Mouse (Mus musculus): ENCODE measurements around the gene Map7d1. TPM values are rescaled to one million over a fixed set of nuclear protein-coding genes. Genes with fewer than 3 reads are reported as not detected.

Map7d1 gene
- polyA plus RNA-seq, 1 experiment = 47.3 TPM

GRCm38 (mm10) chr4:126273753-126274152 lies 17.6 kb upstream of the Map7d1 start:
- 88% methylated on average over 13 of the region's 13 CpGs for WGBS
- TF ChIP-seq POLR2A (IDR thresholded peaks at IDR 0.05; ENCODE audit: low read depth, low read length) (no peak), CTCF (IDR thresholded peaks at IDR 0.05; ENCODE audit: extremely low read depth, insufficient read length, insufficient replicate concordance, low read depth, low read length) (no peak)
- no peaks in the 10 kb centered on the region for H3K4me1 ChIP-seq (ENCODE audit: control insufficient read depth, insufficient read depth, insufficient read length, low read length)
- no peak overlapping the region for H3K4me3 ChIP-seq (ENCODE audit: low read depth, low read length)
- H3K36me3 ChIP-seq (ENCODE audit: control insufficient read depth, insufficient read depth, low read length) = peaks cover 26% of the 10 kb centered on the region
- no peaks in the 10 kb centered on the region for H3K27me3 ChIP-seq (ENCODE audit: control insufficient read depth, insufficient read depth, low read length)
- H3K27ac ChIP-seq (ENCODE audit: insufficient read depth, low read depth, low read length) = no peak overlapping the region

- Histone ChIP-seq H3K36me3 (ENCODE audit: control insufficient read depth, insufficient read depth, low read length) (peaks cover 15% of the 10 kb centered on the region), H3K4me1 (ENCODE audit: control insufficient read depth, insufficient read depth, insufficient read length, low read length) (no peaks in the 10 kb centered on the region), H3K4me3 (ENCODE audit: low read depth, low read length) (no peak overlapping the region), H3K27me3 (ENCODE audit: control insufficient read depth, insufficient read depth, low read length) (no peaks in the 10 kb centered on the region), H3K27ac (ENCODE audit: insufficient read depth, low read depth, low read length) (no peak overlapping the region)
- 75% methylated on average over 3 of the region's 3 CpGs for WGBS
- TF ChIP-seq CTCF (IDR thresholded peaks at IDR 0.05; ENCODE audit: extremely low read depth, insufficient read length, insufficient replicate concordance, low read depth, low read length) (no peak), POLR2A (IDR thresholded peaks at IDR 0.05; ENCODE audit: low read depth, low read length) (no peak)
Observed at GRCm38 (mm10) chr4:126269292-126269691, 13.1 kb upstream of the Map7d1 start.

DNA sequence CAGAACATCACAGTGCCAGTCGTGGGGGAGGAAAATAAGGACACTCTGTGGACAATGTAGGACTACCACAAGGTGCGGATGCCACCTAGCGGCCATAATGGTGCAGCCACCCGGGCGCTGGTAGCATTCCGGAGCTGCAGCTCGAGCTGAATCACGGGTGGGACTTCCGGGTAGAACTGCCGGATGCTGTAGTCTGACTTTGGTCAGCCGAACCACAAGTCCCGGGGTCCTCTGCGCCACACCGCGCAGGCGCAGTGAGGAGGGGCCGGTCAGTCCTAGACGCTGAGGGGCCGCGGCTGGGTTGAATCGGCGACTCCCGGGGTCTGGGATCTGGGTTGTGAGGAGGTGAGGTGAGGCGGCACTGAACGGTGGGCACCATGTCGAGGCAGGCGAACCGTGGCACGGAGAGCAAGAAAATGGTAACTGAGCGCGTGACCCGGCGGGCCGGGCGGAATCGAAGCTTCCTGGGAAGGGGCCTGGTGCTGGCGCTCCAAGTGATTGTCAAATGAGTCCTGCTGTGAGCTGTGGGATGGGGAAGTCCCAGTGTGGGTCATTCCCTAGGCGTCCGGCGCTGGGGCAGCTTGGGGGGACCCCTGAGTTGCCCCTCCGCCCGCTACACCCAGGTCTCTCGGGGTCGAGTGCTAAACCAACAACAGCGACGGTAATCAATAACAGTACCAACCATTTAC lies 6.1 kb upstream of the Map7d1 start, which contains the start of gene Trappc3:
Gene Trappc3 (plus strand): TSS at position 207 of the 689 bp plus-strand sequence.
- peak within 1 kb of the TSS; percentile 81 for H3K27ac ChIP-seq (ENCODE audit: insufficient read depth, low read depth, low read length)
- H3K4me3 ChIP-seq (ENCODE audit: low read depth, low read length) = peak within 1 kb of the TSS; percentile 86
- no peaks in the 10 kb centered on the region for H3K36me3 ChIP-seq (ENCODE audit: control insufficient read depth, insufficient read depth, low read length)
- H3K27me3 ChIP-seq (ENCODE audit: control insufficient read depth, insufficient read depth, low read length) = no peaks in the 10 kb centered on the region
- peaks cover 15% of the 10 kb centered on the region for H3K4me1 ChIP-seq (ENCODE audit: control insufficient read depth, insufficient read depth, insufficient read length, low read length)
- TF ChIP-seq POLR2A (IDR thresholded peaks at IDR 0.05; ENCODE audit: low read depth, low read length) = no peak
- TF ChIP-seq CTCF (IDR thresholded peaks at IDR 0.05; ENCODE audit: extremely low read depth, insufficient read length, insufficient replicate concordance, low read depth, low read length) = peak; percentile 96
- 1% methylated on average over 46 of the region's 46 CpGs for WGBS

DNA sequence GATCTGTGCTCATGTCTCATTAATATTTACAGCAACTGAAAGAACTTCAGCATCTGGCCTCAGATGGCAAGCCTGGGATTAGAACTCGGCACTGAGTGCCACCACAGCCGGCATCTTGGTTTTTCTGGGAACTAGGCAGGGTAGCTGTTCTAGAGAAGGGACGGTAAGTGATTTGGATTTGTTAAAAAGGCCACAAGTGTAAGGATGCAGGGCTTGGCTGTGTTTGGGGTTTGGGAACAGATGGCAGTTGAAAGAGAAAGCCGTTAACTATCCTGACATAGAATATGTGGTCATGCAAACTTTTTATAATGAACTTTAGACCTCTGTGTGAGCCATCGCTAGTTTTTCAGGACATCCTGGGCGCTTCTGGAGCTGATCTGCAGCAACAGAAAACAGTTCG lies 5.5 kb upstream of the Map7d1 start:
- Histone ChIP-seq H3K4me3 (ENCODE audit: low read depth, low read length) (no peak overlapping the region), H3K36me3 (ENCODE audit: control insufficient read depth, insufficient read depth, low read length) (no peaks in the 10 kb centered on the region), H3K27ac (ENCODE audit: insufficient read depth, low read depth, low read length) (peak overlapping the region; percentile 81), H3K4me1 (ENCODE audit: control insufficient read depth, insufficient read depth, insufficient read length, low read length) (peaks cover 15% of the 10 kb centered on the region), H3K27me3 (ENCODE audit: control insufficient read depth, insufficient read depth, low read length) (no peaks in the 10 kb centered on the region)
- TF ChIP-seq POLR2A (IDR thresholded peaks at IDR 0.05; ENCODE audit: low read depth, low read length) (no peak), CTCF (IDR thresholded peaks at IDR 0.05; ENCODE audit: extremely low read depth, insufficient read length, insufficient replicate concordance, low read depth, low read length) (no peak)
- 31% methylated on average over 7 of the region's 7 CpGs for whole genome bisulfite sequencing

DNA sequence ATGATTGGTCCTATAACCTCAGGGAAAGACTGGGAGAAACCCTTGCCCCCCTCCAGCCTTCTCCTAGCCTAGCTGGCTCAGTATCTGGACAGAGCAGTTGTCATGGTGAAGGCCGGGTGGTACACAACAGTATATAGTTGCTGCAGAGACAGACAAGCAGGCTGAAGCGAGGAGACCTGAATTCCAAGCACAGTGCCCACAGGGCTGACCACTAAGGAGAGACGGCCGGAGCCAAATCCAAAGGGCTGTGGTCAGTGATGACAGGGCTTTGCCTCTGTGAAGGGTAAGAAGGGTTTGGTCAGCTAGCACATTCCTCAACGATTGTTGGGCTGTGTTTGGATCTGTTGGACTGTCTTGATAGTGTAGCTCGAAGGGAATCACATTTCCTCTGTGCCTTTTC lies 5.1 kb upstream of the Map7d1 start:
- H3K4me1 ChIP-seq (ENCODE audit: control insufficient read depth, insufficient read depth, insufficient read length, low read length) = peaks cover 15% of the 10 kb centered on the region
- H3K4me3 ChIP-seq (ENCODE audit: low read depth, low read length) = no peak overlapping the region
- no peaks in the 10 kb centered on the region for H3K27me3 ChIP-seq (ENCODE audit: control insufficient read depth, insufficient read depth, low read length)
- H3K27ac ChIP-seq (ENCODE audit: insufficient read depth, low read depth, low read length) = peak overlapping the region; percentile 81
- H3K36me3 ChIP-seq (ENCODE audit: control insufficient read depth, insufficient read depth, low read length) = no peaks in the 10 kb centered on the region
- 55% methylated on average over 6 of the region's 6 CpGs for WGBS
- TF ChIP-seq CTCF (IDR thresholded peaks at IDR 0.05; ENCODE audit: extremely low read depth, insufficient read length, insufficient replicate concordance, low read depth, low read length) (no peak), POLR2A (IDR thresholded peaks at IDR 0.05; ENCODE audit: low read depth, low read length) (no peak)

DNA sequence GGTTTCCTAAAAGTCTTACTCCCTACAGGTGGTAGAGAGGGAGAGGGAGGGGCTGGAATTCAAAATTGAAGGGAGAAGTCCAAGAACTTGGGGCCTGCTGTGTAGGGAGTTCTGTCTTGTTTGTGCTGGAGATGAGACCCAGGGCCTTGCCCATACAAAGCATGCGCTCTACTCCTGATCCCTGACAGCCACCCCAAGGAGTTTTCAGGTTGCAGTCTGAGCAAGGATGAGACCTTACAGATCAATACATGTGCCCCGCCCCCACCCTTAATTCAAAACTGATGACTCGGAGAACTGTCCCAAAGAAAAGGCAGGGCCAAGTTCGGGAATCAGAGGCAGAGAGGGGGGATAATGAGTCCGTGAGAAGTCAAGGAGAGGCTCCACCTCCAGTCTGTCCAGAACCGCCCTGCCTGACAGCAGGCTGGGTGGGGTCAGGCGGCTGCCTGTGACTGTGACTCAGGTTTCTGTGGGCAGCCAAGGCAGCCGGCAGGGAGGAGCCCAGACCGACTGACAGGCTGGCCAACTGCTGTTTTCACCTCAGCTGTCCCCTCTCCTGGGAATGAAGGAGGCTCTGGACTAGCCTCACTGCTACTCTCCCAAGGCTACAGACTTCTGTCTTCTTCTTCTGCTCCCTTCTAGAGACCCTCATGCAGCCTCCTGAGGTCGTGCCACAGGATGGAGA lies 4.5 kb upstream of the Map7d1 start:
- H3K4me3 ChIP-seq (ENCODE audit: low read depth, low read length) = peak overlapping the region; percentile 19; the same call in 1 of the 2 replicates
- no peaks in the 10 kb centered on the region for H3K36me3 ChIP-seq (ENCODE audit: control insufficient read depth, insufficient read depth, low read length)
- peaks cover 16% of the 10 kb centered on the region for H3K4me1 ChIP-seq (ENCODE audit: control insufficient read depth, insufficient read depth, insufficient read length, low read length)
- TF ChIP-seq POLR2A (IDR thresholded peaks at IDR 0.05; ENCODE audit: low read depth, low read length) (peak; percentile 28; the same call in 1 of the 2 replicates), CTCF (IDR thresholded peaks at IDR 0.05; ENCODE audit: extremely low read depth, insufficient read length, insufficient replicate concordance, low read depth, low read length) (no peak)
- 12% methylated on average over 10 of the region's 10 CpGs for WGBS
- no peaks in the 10 kb centered on the region for H3K27me3 ChIP-seq (ENCODE audit: control insufficient read depth, insufficient read depth, low read length)
- peak overlapping the region; percentile 81 for H3K27ac ChIP-seq (ENCODE audit: insufficient read depth, low read depth, low read length)

GRCm38 (mm10) chr4:126259523-126260160 lies 3.5 kb upstream of the Map7d1 start:
- Histone ChIP-seq H3K27me3 (ENCODE audit: control insufficient read depth, insufficient read depth, low read length) (no peaks in the 10 kb centered on the region), H3K4me3 (ENCODE audit: low read depth, low read length) (peak overlapping the region; percentile 26), H3K27ac (ENCODE audit: insufficient read depth, low read depth, low read length) (peak overlapping the region; percentile 81), H3K4me1 (ENCODE audit: control insufficient read depth, insufficient read depth, insufficient read length, low read length) (peaks cover 18% of the 10 kb centered on the region), H3K36me3 (ENCODE audit: control insufficient read depth, insufficient read depth, low read length) (no peaks in the 10 kb centered on the region)
- 13% methylated on average over 15 of the region's 15 CpGs for WGBS
- TF ChIP-seq POLR2A (IDR thresholded peaks at IDR 0.05; ENCODE audit: low read depth, low read length) (no peak), CTCF (IDR thresholded peaks at IDR 0.05; ENCODE audit: extremely low read depth, insufficient read length, insufficient replicate concordance, low read depth, low read length) (no peak)

All from small intestine, adult 2 months (tissue).